Mouse (Mus musculus): ENCODE measurements around the gene Celf2. TPM values are rescaled to one million over a fixed set of nuclear protein-coding genes. Genes with fewer than 3 reads are reported as not detected.

Gene Celf2
- total and polyA plus RNA-seq, 2 experiments from 2014 or later = 185 to 205 TPM

GRCm38 (mm10) chr2:6689689-6690088 lies 819.7 kb downstream of the Celf2 start:
- WGBS = 81% methylated on average over 2 of the region's 2 CpGs
- no peak for DNase-seq
- Histone ChIP-seq H3K4me2 (ENCODE audit: low read depth) (no peak overlapping the region), H3K9me3 (ENCODE audit: low read length) (no peaks in the 10 kb centered on the region), H3K4me1 (ENCODE audit: insufficient read depth) (no peaks in the 10 kb centered on the region), H3K36me3 (ENCODE audit: insufficient read depth) (no peaks in the 10 kb centered on the region), H3K27ac (ENCODE audit: low read depth, low read length) (no peak overlapping the region), H3K27me3 (ENCODE audit: insufficient read depth, low read length) (no peaks in the 10 kb centered on the region), H3K4me3 (ENCODE audit: low read depth, low read length) (no peak overlapping the region), H3K9ac (no peak overlapping the region)
- TF ChIP-seq CTCF (IDR thresholded peaks at IDR 0.05; ENCODE audit: low read depth) = no peak
- no peak for ATAC-seq

DNA sequence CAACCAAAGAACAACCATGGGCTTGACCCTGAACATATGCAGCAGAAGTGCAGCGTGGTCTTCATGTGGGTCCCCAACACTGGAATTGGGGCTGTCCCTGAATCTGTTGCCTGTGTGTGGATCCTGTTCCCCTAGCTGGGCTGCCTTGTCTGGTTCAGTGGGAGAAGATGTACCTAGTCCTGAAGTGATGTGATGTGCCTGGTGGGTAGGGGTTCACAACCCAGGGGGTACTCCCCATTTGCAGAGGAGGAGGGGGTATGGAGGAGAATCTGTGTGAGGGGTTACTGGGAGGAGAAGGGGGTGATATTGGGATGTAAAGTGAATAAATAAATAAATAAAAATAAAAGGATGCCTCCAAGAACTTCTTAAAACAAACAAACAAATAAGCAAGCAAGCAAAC lies 831.1 kb downstream of the Celf2 start:
- Histone ChIP-seq H3K4me1 (ENCODE audit: insufficient read depth) (peaks cover 12% of the 10 kb centered on the region), H3K9me3 (ENCODE audit: low read length) (no peaks in the 10 kb centered on the region), H3K27me3 (ENCODE audit: insufficient read depth, low read length) (no peaks in the 10 kb centered on the region)

DNA sequence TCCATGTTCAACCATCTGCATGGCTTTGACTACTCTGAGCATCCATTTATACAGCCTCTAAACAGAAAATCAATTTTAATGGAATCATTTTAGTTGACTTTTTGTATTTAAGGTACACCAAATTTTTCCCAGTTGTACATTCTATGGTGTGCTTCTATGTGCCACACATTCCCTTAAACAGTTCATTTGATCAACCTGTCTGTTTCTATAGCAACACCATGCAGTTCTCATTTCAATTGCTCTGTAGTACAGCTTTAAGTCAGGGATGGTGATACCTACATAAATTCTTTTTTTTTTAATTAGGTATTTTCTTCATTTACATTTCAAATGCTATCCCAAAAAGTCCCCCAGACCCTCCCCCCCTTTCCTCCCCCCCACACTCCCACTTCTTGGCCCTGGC lies 831.9 kb downstream of the Celf2 start:
- ATAC-seq (peak; percentile 47), DNase-seq (no peak)
- H3K9ac ChIP-seq = no peak overlapping the region

More for the DNA sequence above, 831.1 kb downstream of the Celf2 start:
- Histone ChIP-seq H3K9ac (no peak overlapping the region), H3K4me2 (ENCODE audit: low read depth) (no peak overlapping the region), H3K27ac (ENCODE audit: low read depth, low read length) (no peak overlapping the region), H3K4me3 (ENCODE audit: low read depth, low read length) (no peak overlapping the region), H3K36me3 (ENCODE audit: insufficient read depth) (no peaks in the 10 kb centered on the region)
- 95% methylated on average over 1 of the region's 1 CpGs for WGBS
- TF ChIP-seq CTCF (IDR thresholded peaks at IDR 0.05; ENCODE audit: low read depth) = no peak
- ATAC-seq (no peak; the same call in 1 of the 2 replicates), DNase-seq (no peak)

DNA sequence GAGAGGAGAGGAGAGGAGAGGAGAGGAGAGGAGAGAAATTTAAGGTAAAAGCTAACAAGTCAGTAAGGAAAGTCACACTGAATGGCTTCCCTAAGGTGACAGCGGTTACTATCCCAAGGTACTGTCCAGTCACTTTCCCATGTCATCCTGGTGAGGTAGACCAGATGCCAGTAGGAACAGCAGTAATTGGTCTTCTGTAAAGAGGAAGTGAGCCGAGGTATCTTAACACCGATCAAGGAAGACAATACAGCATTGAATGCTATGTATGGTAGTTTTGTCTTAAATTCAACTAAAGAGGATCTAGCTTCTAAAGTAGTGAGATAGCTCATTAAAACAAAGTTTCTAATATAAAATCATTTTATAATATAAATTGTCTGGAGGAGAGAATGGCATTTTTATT lies 835.0 kb downstream of the Celf2 start:
- Histone ChIP-seq H3K9me3 (ENCODE audit: low read length) (no peaks in the 10 kb centered on the region), H3K4me2 (ENCODE audit: low read depth) (no peak overlapping the region), H3K36me3 (ENCODE audit: insufficient read depth) (no peaks in the 10 kb centered on the region), H3K4me3 (ENCODE audit: low read depth, low read length) (no peak overlapping the region), H3K27ac (ENCODE audit: low read depth, low read length) (no peak overlapping the region), H3K9ac (no peak overlapping the region), H3K27me3 (ENCODE audit: insufficient read depth, low read length) (no peaks in the 10 kb centered on the region), H3K4me1 (ENCODE audit: insufficient read depth) (peaks cover 12% of the 10 kb centered on the region)
- ATAC-seq (no peak), DNase-seq (no peak)
- WGBS = 88% methylated on average over 3 of the region's 3 CpGs
- TF ChIP-seq CTCF (IDR thresholded peaks at IDR 0.05; ENCODE audit: low read depth) = no peak

More for the DNA sequence above, 831.9 kb downstream of the Celf2 start:
- H3K4me1 ChIP-seq (ENCODE audit: insufficient read depth) = peaks cover 12% of the 10 kb centered on the region
- H3K4me3 ChIP-seq (ENCODE audit: low read depth, low read length) = no peak overlapping the region
- H3K27me3 ChIP-seq (ENCODE audit: insufficient read depth, low read length) = no peaks in the 10 kb centered on the region
- no peaks in the 10 kb centered on the region for H3K36me3 ChIP-seq (ENCODE audit: insufficient read depth)
- H3K9me3 ChIP-seq (ENCODE audit: low read length) = no peaks in the 10 kb centered on the region
- TF ChIP-seq CTCF (IDR thresholded peaks at IDR 0.05; ENCODE audit: low read depth) = no peak
- no peak overlapping the region for H3K4me2 ChIP-seq (ENCODE audit: low read depth)
- no peak overlapping the region for H3K27ac ChIP-seq (ENCODE audit: low read depth, low read length)

DNA sequence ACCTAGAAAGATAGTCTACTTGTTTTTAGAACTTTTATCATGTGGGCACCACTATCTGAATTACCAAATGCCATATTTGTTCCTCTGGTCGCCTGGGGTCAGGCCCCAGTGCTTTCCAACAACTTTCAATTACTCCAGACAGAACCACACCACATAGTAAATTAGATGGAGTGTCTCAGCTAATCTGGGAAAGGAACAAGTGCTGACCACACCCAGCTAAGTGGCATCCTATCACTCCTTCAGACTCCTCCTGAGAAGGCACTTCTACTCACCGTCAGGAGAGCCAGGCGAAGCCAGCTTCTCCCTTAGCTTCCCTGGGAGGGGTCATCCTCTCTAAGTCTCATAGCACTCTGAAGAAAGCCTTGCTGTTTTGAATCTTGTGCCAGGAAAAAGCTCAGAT lies 835.9 kb downstream of the Celf2 start:
- Histone ChIP-seq H3K27ac (ENCODE audit: low read depth, low read length) (no peak overlapping the region), H3K9ac (no peak overlapping the region), H3K4me1 (ENCODE audit: insufficient read depth) (peaks cover 12% of the 10 kb centered on the region), H3K4me3 (ENCODE audit: low read depth, low read length) (no peak overlapping the region), H3K36me3 (ENCODE audit: insufficient read depth) (no peaks in the 10 kb centered on the region), H3K27me3 (ENCODE audit: insufficient read depth, low read length) (no peaks in the 10 kb centered on the region), H3K9me3 (ENCODE audit: low read length) (no peaks in the 10 kb centered on the region), H3K4me2 (ENCODE audit: low read depth) (no peak overlapping the region)
- WGBS = 90% methylated on average over 3 of the region's 3 CpGs
- ATAC-seq (no peak), DNase-seq (no peak)
- TF ChIP-seq CTCF (IDR thresholded peaks at IDR 0.05; ENCODE audit: low read depth) = no peak

GRCm38 (mm10) chr2:6667611-6668010 lies 841.8 kb downstream of the Celf2 start:
- WGBS = 54% methylated on average over 4 of the region's 4 CpGs
- no peak for TF ChIP-seq CTCF (IDR thresholded peaks at IDR 0.05; ENCODE audit: low read depth)
- H3K4me3 ChIP-seq (ENCODE audit: low read depth, low read length) = no peak overlapping the region
- H3K9ac ChIP-seq = no peak overlapping the region
- H3K36me3 ChIP-seq (ENCODE audit: insufficient read depth) = no peaks in the 10 kb centered on the region
- H3K27ac ChIP-seq (ENCODE audit: low read depth, low read length) = no peak overlapping the region
- DNase-seq (no peak), ATAC-seq (no peak)
- no peak overlapping the region for H3K4me2 ChIP-seq (ENCODE audit: low read depth)
- H3K9me3 ChIP-seq (ENCODE audit: low read length) = no peaks in the 10 kb centered on the region
- H3K4me1 ChIP-seq (ENCODE audit: insufficient read depth) = no peaks in the 10 kb centered on the region; the same call in 1 of the 2 replicates
- no peaks in the 10 kb centered on the region for H3K27me3 ChIP-seq (ENCODE audit: insufficient read depth, low read length)

DNA sequence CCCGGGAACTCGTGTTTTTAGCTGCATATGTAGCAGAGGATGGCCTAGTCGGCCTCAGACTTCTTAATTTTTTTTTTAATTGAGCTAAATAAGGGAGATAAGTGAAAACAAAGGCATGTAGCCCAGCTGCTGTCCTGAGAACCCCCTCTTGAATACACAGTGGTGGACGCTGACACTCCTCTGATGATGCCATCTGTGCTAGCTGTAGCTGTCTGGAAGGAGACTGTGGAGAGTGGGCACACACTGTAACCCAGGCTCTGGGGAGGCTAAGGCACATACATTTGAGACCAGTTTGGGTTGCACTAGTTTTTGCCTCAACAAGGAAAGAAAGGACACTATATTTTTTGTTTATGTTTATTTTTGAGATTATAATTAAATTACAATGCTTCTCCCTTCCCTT lies 849.5 kb downstream of the Celf2 start:
- no peak overlapping the region for H3K27ac ChIP-seq (ENCODE audit: low read depth, low read length)
- no peaks in the 10 kb centered on the region for H3K9me3 ChIP-seq (ENCODE audit: low read length)
- DNase-seq (no peak), ATAC-seq (no peak)
- no peak overlapping the region for H3K4me3 ChIP-seq (ENCODE audit: low read depth, low read length)
- H3K4me2 ChIP-seq (ENCODE audit: low read depth) = no peak overlapping the region
- peaks cover 3% of the 10 kb centered on the region; the same call in 1 of the 2 replicates for H3K4me1 ChIP-seq (ENCODE audit: insufficient read depth)
- WGBS = 63% methylated on average over 4 of the region's 4 CpGs
- no peak overlapping the region for H3K9ac ChIP-seq
- H3K27me3 ChIP-seq (ENCODE audit: insufficient read depth, low read length) = no peaks in the 10 kb centered on the region
- no peak for TF ChIP-seq CTCF (IDR thresholded peaks at IDR 0.05; ENCODE audit: low read depth)
- no peaks in the 10 kb centered on the region for H3K36me3 ChIP-seq (ENCODE audit: insufficient read depth)
